Mouse (Mus musculus) T-helper 1 cell (primary cell): Measurements from ENCODE around the gene Epha3.

ENCODE experiments used
- in situ Hi-C: fragments of 300-600 bp; cut with MboI, MseI; formaldehyde crosslinking; loops from one replicate; pipeline ENCODE4 v1.15.1; 2025; ENCODE audit warnings: high pct_unique_total_duplicates

Epha3 gene

DNA sequence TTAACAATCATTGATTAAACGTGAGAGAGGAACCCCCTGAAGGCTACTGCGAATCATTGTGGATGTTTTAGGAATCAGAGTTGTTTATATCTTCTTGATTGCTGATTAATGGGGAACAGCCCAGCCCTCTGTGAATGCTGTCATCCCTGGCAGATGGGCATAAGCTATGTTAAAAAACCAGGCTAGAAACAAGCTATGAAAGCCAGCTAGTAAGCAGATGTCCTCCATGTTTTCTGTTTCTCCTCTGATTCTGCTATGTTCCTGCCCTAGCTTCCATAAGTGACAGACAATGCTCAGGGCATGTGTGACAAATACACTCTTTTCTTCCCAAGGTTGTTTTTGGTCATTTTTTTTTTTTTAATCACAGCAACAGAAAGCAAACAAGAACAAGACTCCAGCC is 206.2 kb downstream of the Epha3 start:
- in situ Hi-C loops = no loop called here

DNA sequence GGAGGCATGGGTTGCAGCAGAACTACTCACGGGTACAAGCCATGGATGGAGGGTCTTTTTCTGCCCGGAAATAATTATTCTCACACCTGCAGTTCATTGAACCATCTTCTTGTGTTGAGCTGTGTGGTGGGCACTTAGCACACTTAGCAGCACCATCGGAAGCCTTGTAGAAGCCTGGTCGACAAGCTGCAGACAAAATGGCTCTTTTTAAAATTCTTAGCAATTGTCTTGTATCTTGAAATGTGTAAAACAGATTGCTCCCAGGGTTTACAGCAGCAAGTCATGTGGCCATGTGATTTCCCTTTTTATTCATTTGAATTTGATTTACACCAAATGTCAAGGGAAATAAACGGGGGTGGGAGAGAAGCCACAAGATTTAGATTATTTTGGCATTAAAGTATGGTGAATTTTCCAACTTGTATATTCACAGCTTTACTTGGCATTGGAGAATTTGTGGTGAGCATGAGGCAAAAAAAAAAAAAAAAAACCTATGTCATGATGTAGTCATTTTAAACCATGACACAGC is 210.5 kb downstream of the Epha3 start:
- in situ Hi-C loops = no loop called here

DNA sequence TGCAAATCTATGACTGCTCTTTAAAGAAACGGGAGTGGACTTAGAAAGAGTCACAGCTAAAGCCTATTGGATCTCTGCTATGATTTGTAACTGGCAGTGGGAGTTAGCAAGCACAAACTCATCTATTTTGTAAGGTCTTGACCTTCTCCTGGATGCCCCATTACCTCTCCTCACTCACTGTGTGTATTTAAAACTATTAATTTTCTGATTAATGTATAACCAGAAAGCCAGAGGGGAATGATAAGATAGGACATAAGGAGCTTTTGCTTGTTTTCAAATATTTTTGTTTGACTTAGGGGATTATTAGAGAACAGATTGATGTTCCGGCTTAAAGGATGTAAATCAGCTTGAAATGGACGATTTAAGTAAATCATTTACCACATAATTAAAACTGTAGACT is 213.2 kb downstream of the Epha3 start:
- in situ Hi-C loops = no loop called here

DNA sequence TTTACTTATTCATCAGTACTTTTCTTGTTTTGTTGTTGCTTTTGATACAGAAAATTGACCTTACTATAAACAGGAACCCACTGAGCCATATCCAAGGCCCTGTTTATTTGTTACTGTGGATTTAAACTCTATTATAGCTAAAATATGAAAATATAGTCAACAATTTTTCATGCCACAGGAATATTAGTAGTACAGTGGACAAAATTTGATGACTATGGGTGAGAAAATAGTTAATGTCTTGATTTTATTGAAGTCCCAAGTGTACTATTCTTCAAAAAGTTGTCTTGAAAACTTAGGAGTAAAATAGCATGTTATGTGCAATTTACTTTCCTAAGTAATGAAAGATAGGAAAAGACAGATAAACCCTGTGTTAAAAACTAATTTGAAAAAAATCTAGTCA is 217.4 kb downstream of the Epha3 start:
- in situ Hi-C loops = no loop called here

DNA sequence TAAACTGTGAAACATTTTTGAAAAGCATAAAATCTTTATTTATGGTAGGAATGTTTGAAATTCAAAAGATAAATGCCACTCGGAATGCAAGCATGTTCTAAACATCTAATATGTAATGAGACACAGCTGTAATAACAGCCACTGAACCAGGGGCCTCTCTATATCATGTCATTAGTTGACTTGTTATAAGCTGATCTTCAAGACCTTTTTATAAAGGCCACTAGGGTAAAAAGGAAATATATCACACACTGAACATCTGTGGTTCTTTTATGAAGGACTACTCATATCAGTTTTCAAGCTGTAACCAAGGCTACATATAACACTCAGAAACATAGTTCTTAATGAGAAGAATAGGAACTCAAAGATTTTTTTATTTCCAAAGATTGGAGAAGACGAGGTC is 221.3 kb downstream of the Epha3 start:
- in situ Hi-C loops = no loop called here

DNA sequence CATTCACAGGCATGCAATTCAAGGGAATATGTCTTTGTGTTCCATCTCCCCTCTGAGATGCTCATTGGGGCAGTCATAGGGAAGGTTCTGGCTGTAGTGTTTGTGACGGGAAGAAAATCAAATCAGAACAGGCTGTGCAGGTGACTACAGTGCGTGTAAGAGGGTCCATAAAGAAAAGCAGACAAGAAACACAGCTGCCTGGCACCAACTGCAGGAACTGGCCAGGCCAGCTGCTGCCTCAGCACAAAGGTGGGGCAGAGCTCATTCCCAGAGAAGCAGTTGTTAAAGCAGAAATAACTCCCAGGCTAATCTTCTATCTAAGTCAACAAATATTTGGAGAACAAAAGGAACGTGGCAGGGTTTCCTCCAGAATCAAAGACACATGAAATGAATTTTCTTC is 222.4 kb downstream of the Epha3 start:
- in situ Hi-C loops = no loop called here

DNA sequence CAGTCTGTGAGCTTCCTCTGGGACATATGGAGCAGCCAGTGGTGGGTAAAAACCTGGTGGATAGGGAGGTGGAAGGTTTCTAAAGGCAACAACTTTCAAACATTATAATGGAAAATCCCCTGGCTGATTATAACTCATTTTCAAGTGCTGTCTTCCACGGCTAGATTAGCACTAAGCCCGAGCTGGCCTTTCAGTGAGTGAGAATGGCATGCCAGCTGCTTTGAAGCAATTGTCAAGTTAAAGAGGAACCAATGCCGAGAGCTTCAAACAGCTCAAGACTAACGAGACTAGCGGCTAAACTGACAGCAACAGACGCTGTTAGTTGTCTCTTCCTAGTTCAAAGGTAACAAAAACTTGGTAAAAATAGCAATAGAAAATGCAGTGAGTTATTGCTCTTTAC is 225.3 kb downstream of the Epha3 start:
- in situ Hi-C loops = no loop called here

DNA sequence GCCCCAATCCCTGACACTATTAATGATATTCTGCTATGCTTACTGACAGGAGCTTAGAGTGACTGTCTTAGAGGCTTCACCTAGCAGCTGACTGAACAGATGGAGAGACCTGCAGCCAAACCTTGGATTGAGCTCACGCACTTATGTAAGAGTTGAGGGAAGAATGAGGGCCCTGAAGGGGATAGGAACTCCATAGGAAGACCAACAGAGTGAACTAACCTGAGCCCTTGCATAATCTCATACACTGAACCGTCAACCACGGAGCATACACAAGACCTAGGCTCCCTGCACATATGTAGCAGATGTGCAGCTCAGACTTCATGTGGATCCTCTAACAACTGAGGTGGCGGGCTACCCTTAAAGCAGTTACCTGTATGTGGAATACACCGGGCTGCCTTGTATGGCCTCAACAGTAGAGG is 230.2 kb downstream of the Epha3 start:
- in situ Hi-C loops = no loop called here

DNA sequence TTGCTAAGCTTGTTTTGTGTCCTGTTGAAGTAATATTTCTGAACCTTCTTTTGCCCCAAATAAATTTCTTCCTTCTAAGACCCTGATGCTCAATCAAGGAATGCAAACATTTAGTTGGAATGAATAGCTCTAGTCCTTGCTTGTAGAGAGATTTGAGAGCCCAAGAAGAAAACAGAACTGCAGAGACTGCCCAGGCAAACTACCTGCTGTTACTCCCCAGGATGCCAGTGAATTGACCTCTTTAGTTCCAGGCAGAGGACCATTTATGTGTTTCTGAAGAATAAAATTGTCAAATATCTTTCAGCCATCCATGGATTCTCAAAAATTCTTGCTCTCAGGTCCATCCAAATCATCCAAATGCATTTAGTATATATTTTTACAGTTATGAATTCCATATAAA is 238.7 kb downstream of the Epha3 start:
- in situ Hi-C loops = no loop called here

DNA sequence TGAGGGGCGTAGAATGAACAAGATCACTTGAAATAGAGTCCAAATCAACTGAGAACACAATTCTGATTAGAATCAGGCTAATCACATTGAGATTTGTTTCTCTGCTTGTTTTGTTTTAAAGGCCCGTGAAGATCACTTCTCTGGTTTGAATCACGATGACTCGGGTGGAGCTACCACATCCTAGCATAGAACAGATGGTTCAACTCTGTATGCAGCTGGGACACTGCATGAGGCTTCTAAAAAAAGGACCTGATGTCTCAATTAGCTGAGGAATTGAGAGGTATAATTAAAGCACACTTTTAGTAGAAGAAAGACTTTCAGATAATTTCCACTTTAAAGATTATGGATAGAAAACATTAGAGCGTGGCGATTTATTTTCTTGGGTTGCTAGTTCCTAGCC is 242.1 kb downstream of the Epha3 start:
- in situ Hi-C loops = no loop called here

DNA sequence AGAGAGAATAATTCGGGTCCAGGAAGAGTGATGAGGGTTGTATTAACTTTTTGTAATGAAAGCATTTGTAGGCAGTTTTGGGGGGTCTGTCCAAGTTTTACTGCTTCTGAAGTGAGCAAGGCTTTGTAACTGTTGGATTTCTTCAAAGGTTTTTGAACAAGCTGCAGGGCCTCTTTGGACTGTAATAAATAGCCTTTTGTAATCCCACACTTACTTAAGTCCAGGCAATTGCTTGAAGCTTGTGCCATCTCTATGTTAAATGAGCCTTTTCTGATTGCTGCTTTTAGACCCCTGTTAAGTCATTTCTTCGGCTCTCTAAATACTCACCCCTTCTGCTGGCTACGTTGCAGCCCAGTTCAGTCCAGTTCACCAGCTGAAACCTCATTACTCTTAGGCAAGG is 248.6 kb downstream of the Epha3 start:
- in situ Hi-C loops = no loop called here

DNA sequence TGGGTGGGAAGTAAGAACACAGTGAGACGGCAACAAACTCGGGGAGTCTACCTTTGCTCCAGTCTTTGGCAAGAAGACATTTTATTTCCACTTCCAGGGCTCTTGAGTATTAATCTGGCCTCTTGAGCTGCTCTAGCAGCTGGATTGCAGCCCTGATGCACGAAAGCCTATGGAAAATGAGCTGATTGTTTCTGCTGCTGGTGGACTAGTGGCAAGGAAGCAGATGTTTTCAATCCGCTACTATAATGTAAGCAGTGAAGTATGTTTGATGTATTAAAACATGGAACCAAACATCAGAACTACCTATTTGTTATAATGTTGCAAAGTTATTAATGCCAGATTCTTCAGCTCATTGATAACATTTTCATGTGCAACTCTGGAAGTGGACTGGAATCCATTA is 251.0 kb downstream of the Epha3 start:
- in situ Hi-C loops = no loop called here

DNA sequence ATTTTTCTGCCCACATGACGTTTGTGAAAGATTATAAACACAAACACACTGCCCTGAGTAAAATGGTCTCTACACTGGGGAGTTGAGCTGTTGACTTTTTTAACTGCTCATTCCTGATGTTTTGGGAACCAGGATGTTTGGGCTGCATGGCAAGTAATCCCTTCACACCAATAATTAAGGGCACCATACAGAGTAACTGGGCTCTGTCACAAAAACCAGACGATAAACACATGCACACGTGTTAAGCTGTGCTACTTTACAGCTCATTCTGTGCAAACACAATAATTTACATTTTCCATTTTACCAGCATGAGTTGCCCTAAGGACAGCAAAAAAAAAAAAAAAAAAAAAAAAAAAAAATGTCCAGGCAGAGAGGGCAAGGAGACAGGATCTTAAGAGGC is 263.7 kb downstream of the Epha3 start:
- in situ Hi-C loops = no loop called here

DNA sequence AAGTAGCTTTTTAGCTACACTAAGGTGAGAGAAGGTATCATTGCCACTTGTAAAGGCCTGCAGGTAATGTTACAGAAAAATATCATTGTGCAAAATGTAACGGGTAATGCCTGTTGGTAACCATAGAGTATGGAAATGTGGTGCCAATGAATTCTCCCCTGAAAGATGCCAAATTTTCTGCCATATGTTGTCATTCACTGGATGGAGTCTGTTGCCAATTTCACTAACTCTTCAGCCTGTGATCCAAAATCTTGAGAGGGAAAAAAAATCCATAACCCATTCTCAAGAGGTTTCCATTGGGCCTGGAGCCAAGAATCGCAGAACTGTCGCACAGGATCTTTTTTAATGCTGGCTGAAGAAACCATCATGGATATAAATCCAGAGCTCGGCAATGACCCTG is 269.3 kb downstream of the Epha3 start:
- in situ Hi-C loops = no loop called here

DNA sequence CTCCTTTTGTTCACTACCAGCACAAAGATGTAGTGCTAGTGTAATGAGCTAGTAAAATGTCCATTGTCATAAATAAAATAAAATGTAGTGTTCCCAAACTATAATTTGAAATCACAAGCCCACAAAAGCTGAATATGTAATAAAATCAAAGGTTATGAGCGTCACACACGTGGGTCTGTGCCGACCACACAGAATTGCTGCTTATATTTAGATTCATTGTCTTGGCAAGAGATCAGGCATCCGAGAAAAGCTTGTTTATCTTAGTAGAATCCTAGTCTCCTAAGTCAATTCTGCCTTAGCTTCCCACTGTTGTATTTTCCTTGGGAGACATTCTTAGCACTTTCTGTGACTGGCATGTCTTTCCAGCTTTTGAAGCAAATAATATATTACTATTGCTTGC is 294.2 kb downstream of the Epha3 start:
- in situ Hi-C loops = no loop called here

DNA sequence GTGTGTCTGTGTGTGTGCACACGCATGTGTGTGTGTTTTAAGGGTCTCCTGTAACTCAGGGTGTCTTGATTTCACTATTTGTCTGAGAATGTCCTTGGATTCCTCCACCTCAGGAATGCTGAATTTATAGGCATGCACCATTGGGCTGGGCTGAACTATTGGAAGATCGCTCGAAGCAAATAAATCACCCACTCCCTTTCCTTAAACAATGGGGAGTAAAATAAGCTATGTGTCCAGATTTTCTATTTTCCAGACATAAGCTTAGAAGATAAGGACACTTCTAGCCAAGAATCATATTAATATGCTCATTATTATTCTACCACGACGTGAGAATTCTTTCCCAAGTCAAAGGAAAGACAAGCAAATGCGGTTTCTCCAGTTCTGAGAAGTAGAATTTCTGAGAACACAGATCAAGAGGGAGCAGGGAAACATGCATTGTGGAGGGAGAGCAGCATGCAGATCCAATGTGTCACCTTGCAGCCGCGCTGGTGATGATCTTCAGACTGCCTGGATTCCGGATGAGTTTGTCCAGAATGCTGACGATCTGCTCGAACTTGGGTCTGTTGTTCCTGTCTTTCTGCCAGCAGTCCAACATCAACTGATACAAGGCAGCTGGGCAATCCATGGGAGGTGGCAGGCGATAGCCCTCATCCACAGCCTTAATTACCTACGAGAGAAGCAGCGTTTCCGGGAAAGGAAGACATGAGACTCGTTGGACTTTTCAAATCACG is 297.7 kb downstream of the Epha3 start:
- in situ Hi-C loops = no loop called here

DNA sequence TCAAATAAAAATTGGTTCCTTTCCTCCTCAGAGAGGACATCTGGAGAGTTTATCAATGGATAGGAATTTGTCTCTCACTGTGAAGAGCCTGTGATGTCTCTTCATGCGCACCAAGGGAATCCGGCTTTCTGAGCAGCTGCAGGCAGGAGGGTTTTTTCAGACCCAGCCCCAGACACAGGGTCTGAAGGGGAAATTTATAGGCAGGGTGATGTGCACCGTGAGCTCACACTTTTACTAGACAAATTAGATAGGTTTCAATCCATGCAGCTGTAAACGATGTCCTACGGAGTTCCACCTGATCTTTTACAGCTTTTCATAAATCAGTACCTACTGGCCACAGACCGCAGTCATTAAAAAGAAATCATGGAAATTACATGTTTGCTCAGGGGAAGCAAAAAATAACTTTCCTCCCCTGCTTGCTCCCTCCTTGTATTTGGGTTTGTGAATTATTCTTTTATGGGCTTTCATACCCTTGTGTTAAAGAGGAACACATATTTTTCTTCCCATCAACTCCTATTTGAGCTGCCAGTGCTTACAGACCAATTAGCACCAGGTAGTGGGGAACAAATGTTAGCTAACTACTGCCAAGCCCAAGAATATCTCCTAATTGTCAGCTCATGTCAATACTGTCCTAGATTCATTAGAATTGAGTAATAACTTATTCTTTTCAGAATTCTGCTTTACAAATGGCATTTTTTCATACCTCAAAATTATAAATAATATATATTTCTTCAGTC is 307.4 kb downstream of the Epha3 start:
- in situ Hi-C loops = no loop called here

DNA sequence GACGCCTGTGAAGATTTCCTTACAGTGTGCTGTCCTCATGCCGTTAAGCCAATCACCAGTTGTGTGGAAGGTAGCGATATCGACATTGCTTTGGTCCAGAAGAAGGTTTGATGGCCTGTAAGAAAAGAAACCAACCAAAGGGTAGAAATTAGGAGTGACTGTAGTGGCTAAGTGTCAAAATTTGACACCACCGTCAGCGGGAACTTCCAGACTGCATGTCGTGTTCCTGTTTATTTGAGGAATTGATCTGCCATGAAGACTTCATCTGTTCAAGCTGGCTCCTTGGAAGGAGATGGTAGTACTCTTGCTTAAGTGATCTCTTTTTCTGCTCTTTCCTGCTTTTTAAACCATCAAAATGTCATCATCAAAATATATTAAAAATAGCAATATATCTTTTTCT is 311.4 kb downstream of the Epha3 start:
- in situ Hi-C loops = no loop called here

DNA sequence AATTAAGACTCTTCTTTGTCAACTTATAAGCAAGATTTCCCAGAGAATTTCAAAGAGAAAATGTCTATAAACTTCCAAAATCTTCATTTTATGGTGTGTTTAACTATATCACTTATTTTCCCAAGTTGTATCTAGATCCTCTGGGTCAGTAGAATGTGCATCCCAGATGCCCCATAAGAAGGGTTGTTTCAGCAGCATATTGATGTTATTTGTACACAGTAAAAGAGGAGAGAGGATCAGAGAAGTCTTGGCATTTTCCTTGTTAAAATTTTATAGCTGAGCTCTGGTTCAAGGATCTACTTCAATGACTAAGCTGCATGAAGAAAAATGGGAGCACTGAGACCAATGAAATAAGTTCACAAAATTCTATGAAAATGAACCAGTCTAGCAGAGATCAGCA is 324.5 kb downstream of the Epha3 start:
- in situ Hi-C loops = no loop called here

DNA sequence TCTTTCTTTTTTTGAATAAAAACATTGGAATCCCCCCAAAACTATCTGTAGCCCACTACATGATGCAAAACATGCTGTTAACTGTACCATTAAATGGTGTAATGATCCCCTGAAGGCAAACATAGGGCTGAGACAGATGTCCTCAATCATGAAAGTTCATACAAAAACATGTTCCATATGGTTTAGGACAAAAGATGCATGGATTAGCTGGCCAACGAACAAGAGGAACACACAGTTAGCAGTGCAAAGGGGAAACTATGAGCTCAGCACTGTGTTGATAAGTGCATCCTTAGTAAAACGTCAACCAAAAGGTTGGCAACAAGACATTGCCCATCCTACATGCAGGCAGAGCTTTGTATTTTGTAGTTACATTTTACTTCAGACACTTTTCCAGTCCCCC is 335.2 kb downstream of the Epha3 start:
- in situ Hi-C loops = no loop called here

DNA sequence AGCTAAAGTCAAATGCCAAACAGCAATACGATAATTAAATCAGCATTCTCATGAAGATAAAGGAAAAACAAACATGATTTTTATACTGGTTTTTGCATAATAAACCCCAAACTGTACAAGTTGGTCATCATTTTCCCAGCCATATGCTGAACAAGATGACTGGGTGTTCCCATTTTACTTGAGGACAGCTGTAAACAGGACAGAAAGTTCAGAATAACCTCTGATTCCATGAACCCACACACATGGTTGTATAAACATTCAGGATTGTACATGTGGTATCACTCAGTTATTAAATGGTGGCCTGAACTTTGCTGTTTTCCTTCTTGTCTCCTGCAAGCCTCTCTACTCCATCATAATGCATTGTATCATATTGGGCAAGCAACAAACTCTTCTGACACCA is 346.3 kb downstream of the Epha3 start:
- in situ Hi-C loops = no loop called here

DNA sequence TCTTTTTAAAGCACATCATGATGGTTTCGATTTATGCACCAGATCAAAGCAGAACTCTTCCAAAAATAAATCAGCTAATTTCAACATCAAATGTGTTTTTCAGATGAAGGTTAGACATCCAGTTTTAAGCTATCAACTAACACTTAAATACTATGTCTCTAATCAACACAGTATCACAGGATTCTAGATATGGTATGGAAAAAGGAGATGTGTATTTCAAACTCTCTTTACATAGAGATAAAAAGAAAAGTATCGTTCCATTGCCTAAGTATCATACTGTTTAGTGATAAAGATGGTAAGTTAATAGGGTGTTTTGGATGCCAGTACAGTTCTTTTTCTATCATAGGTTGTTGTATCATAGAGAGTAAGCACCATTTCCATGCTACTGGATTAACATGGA is 353.9 kb downstream of the Epha3 start:
- in situ Hi-C loops = no loop called here

DNA sequence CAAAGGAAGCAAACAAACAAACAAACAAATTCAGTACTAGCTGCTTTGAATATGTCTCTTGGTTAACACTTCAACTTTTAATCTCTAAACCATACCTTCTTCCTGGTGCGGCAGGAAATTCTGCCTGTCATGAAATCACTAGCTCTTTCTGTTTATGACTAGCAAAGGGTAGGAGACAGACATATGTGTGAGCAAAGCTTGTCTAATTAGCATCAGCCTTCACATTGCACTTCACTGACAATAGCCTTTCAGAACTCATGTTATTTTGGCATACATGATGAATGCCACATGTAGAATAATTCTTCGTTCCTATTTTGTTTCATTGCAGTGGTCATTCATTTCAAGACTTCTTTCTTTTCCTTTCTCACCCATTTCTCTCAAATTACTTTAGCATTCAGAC is 357.5 kb downstream of the Epha3 start:
- in situ Hi-C loops = no loop called here
